Mouse (Mus musculus) CH12.LX (cell line): ENCODE measurements at regions not wholly inside any gene's neighbourhood (a gene's known extent, or its start where the extent isn't known, plus 50 kb on each side); places are given as distances from the start of the nearest gene placed in this dataset.

Experiments
- DNase-seq: peaks from one replicate; pipeline ENCODE4 v3.0.0-alpha.2; 2013; ENCODE audit errors: extremely low read depth
- H3K27ac ChIP-seq: 2 replicates; pipeline ENCODE4 v1.5.1; 2012; ENCODE audit warnings: low read depth, mild to moderate bottlenecking, control low read depth, moderate library complexity; ENCODE audit not compliant: insufficient read depth
- H3K27me3 ChIP-seq: replicated peaks from 2 replicates; pipeline ENCODE3; 2012; ENCODE audit warnings: inconsistent platforms
- H3K36me3 ChIP-seq, 2 experiments: replicated peaks in 1 of 2; 2 replicates each; pipeline versions ENCODE3 to v1.6.1; 2012; ENCODE audit warnings: inconsistent platforms in 1 of 2, low read length in 1 of 2, mild to moderate bottlenecking in 1 of 2, mixed read lengths in 1 of 2, moderate library complexity in 1 of 2; ENCODE audit not compliant: control insufficient read depth in 1 of 2, insufficient read depth in 1 of 2
- H3K4me1 ChIP-seq, 2 experiments: 2 replicates each; pipeline ENCODE4 v1.6.1; 2012; ENCODE audit warnings: inconsistent platforms in 1 of 2, moderate library complexity in 1 of 2; ENCODE audit not compliant: insufficient read depth in 2 of 2, control insufficient read depth in 1 of 2
- H3K4me2 ChIP-seq: 2 replicates; pipeline ENCODE4 v1.6.1; 2012; ENCODE audit warnings: low read depth, mild to moderate bottlenecking, control low read depth; ENCODE audit not compliant: poor library complexity, insufficient read depth, severe bottlenecking
- H3K4me3 ChIP-seq, 3 experiments: fragments of 150-350 bp in 1 of 3; sonication (generic) in 1 of 3; replicated peaks in 1 of 3; 2 replicates each; pipeline versions ENCODE3 to v1.5.1; 2011 to 2012; ENCODE audit warnings: low read depth in 2 of 3, low read length in 2 of 3, mild to moderate bottlenecking in 2 of 3, moderate library complexity in 2 of 3, control low read depth in 1 of 3, improper control_type of control experiment in 1 of 3, inconsistent platforms in 1 of 3, mixed read lengths in 1 of 3; ENCODE audit not compliant: poor library complexity in 1 of 3
- H3K79me2 ChIP-seq: replicated peaks from 2 replicates; pipeline ENCODE4 v1.6.1; 2012; ENCODE audit warnings: mild to moderate bottlenecking, moderate library complexity; ENCODE audit not compliant: control insufficient read depth, poor library complexity, insufficient read depth, severe bottlenecking; ENCODE audit errors: extremely low read depth
- H3K9ac ChIP-seq: 2 replicates; pipeline ENCODE4 v1.6.1; 2012; ENCODE audit warnings: low read depth, mild to moderate bottlenecking, control low read depth, moderate library complexity; ENCODE audit not compliant: insufficient read depth
- H3K9me3 ChIP-seq: replicated peaks from 2 replicates; pipeline ENCODE3; 2012; ENCODE audit warnings: low read length, inconsistent platforms, mixed read lengths
- CHD2 ChIP-seq: IDR thresholded peaks from 2 replicates; pipeline ENCODE4 v1.6.1; 2011; ENCODE audit warnings: low read length, improper control_type of control experiment
- CTCF ChIP-seq, 2 experiments: IDR thresholded peaks in 1 of 2; conservative IDR thresholded peaks in 1 of 2; 2 replicates each; pipeline ENCODE4 v1.5.1; 2011 to 2012; ENCODE audit warnings: low read depth in 2 of 2, low read length in 2 of 2, improper control_type of control experiment in 1 of 2, inconsistent platforms in 1 of 2, mild to moderate bottlenecking in 1 of 2, moderate library complexity in 1 of 2
- E2F4 ChIP-seq: IDR thresholded peaks from 2 replicates; pipeline ENCODE4 v1.6.1; 2011; ENCODE audit warnings: low read depth, low read length, improper control_type of control experiment; ENCODE audit not compliant: insufficient replicate concordance
- EP300 ChIP-seq: IDR thresholded peaks from 2 replicates; pipeline ENCODE4 v1.6.1; 2011; ENCODE audit warnings: low read length, improper control_type of control experiment
- GABPA ChIP-seq: IDR thresholded peaks from 2 replicates; pipeline ENCODE4 v1.6.1; 2012; ENCODE audit warnings: low read depth, low read length, improper control_type of control experiment, inconsistent platforms; ENCODE audit not compliant: insufficient replicate concordance
- HCFC1 ChIP-seq: IDR thresholded peaks from 2 replicates; pipeline ENCODE4 v1.6.1; 2012; ENCODE audit warnings: low read depth, mild to moderate bottlenecking, inconsistent platforms, low read length, improper control_type of control experiment
- IRF4 ChIP-seq: IDR thresholded peaks from 2 replicates; pipeline ENCODE4 v1.6.1; 2014; ENCODE audit warnings: low read depth, mild to moderate bottlenecking, inconsistent platforms, low read length, improper control_type of control experiment
- JUN ChIP-seq: IDR thresholded peaks from 2 replicates; pipeline ENCODE4 v1.6.1; 2011; ENCODE audit warnings: low read depth, mild to moderate bottlenecking, low read length, improper control_type of control experiment, moderate library complexity; ENCODE audit not compliant: insufficient read depth
- JUND ChIP-seq: conservative IDR thresholded peaks from 2 replicates; pipeline ENCODE4 v1.6.1; 2011; ENCODE audit warnings: low read depth, low read length, improper control_type of control experiment
- MAFK ChIP-seq: IDR thresholded peaks from 2 replicates; pipeline ENCODE4 v1.6.1; 2011; ENCODE audit warnings: low read length, improper control_type of control experiment; ENCODE audit not compliant: insufficient replicate concordance
- MAZ ChIP-seq: IDR thresholded peaks from 2 replicates; pipeline ENCODE4 v1.6.1; 2012; ENCODE audit warnings: low read depth, mild to moderate bottlenecking, inconsistent platforms, low read length, improper control_type of control experiment, moderate library complexity
- MEF2A ChIP-seq: IDR thresholded peaks from 2 replicates; pipeline ENCODE4 v1.6.1; 2014; ENCODE audit warnings: low read depth, mild to moderate bottlenecking, inconsistent platforms, low read length, improper control_type of control experiment, borderline replicate concordance
- MXI1 ChIP-seq: IDR thresholded peaks from 2 replicates; pipeline ENCODE4 v1.6.1; 2011; ENCODE audit warnings: mild to moderate bottlenecking, low read depth, low read length, improper control_type of control experiment
- MYC ChIP-seq: IDR thresholded peaks from 2 replicates; pipeline ENCODE4 v1.6.1; 2011; ENCODE audit warnings: low read depth, mild to moderate bottlenecking, improper control_type of control experiment, low read length
- NELFE ChIP-seq: IDR thresholded peaks from 2 replicates; pipeline ENCODE4 v1.6.1; 2011; ENCODE audit warnings: low read depth, low read length, improper control_type of control experiment
- NRF1 ChIP-seq: IDR thresholded peaks from 2 replicates; pipeline ENCODE4 v1.6.1; 2014; ENCODE audit warnings: low read depth, mild to moderate bottlenecking, inconsistent platforms, low read length, improper control_type of control experiment, moderate library complexity
- PAX5 ChIP-seq: IDR thresholded peaks from 2 replicates; pipeline ENCODE4 v1.6.1; 2012; ENCODE audit warnings: low read length, inconsistent platforms, mixed read lengths
- RCOR1 ChIP-seq: conservative IDR thresholded peaks from 2 replicates; pipeline ENCODE4 v1.6.1; 2012; ENCODE audit warnings: low read depth, mild to moderate bottlenecking, inconsistent platforms, low read length, improper control_type of control experiment
- SIN3A ChIP-seq: IDR thresholded peaks from 2 replicates; pipeline ENCODE4 v1.6.1; 2012; ENCODE audit warnings: low read length, improper control_type of control experiment, inconsistent platforms
- TBP ChIP-seq: conservative IDR thresholded peaks from 2 replicates; pipeline ENCODE4 v1.6.1; 2011; ENCODE audit warnings: low read depth, low read length, improper control_type of control experiment
- TCF12 ChIP-seq: IDR thresholded peaks from 2 replicates; pipeline ENCODE4 v1.6.1; 2014; ENCODE audit warnings: low read depth, mild to moderate bottlenecking, inconsistent platforms, low read length, improper control_type of control experiment
- UBTF ChIP-seq: IDR thresholded peaks from 2 replicates; pipeline ENCODE4 v1.6.1; 2012; ENCODE audit warnings: low read depth, mild to moderate bottlenecking, inconsistent platforms, low read length, improper control_type of control experiment, moderate library complexity
- ZKSCAN1 ChIP-seq: IDR thresholded peaks from 2 replicates; pipeline ENCODE4 v1.6.1; 2012; ENCODE audit warnings: low read depth, inconsistent platforms, low read length, improper control_type of control experiment, borderline replicate concordance
- dilution Hi-C: fragments of 300-500 bp; cut with MboI; formaldehyde crosslinking; loops from 2 replicates; pipeline ENCODE4 v1.14.3; 2020; ENCODE audit warnings: low sequenced_read_pairs; ENCODE audit not compliant: extremely low pct_unique_long_range_greater_than_20kb, extremely low pct_ligation_motif_present
- in situ Hi-C: fragments of 300-500 bp; cut with MboI; formaldehyde crosslinking; loops from 3 replicates; pipeline ENCODE4 v1.14.3; 2019; ENCODE audit warnings: low sequenced_read_pairs, low pct_ligation_motif_present, low pct_unique_long_range_greater_than_20kb, mixed read lengths

DNA sequence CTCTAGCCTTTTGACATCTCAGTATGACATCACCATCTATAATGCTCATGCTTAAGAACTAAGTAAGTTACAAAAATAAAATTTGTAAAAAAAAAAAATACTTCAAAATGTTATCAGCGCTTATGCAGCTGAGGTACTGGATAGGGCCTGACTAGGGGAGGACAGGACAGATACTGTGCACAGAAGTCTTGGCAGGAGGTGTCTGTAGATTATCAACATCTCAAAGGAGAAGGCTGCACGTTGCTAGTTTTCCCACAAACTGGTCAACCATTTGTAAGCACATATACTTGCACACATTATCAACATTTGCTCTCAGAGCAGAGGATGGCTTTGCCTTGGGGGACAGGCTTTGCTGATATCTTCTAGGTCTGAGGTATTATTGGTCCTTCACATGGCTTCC, 294.5 kb upstream of the Camk1g start:
- no peak overlapping the region for H3K27ac ChIP-seq
- dilution Hi-C loops, result no loop called here

GRCm38 (mm10) chr1:193663587-193663986, 293.5 kb upstream of the Camk1g start:
- no peaks in the 10 kb centered on the region for H3K36me3 ChIP-seq
- H3K9me3 ChIP-seq, result no peaks in the 10 kb centered on the region
- TF ChIP-seq NRF1 (no peak), MEF2A (no peak), ZKSCAN1 (no peak), E2F4 (no peak), UBTF (no peak), CHD2 (no peak), EP300 (no peak), IRF4 (no peak)
- TF ChIP-seq, all 38 proteins: peak for 0
- H3K27me3 ChIP-seq, result peaks cover 8% of the 10 kb centered on the region
- no peaks in the 10 kb centered on the region for H3K4me1 ChIP-seq
- no peak overlapping the region for H3K27ac ChIP-seq
- DNase-seq, result no peak
- H3K4me3 ChIP-seq, result no peak overlapping the region
- dilution Hi-C loops (no loop called here), in situ Hi-C loops (no loop called here)
- H3K4me2 ChIP-seq, result no peak overlapping the region
- H3K9ac ChIP-seq, result no peak overlapping the region
- no peaks in the 10 kb centered on the region for H3K79me2 ChIP-seq

More for the DNA sequence above, 294.5 kb upstream of the Camk1g start:
- Histone ChIP-seq H3K9me3 (no peaks in the 10 kb centered on the region), H3K4me3 (no peak overlapping the region), H3K4me1 (no peaks in the 10 kb centered on the region), H3K36me3 (no peaks in the 10 kb centered on the region), H3K79me2 (no peaks in the 10 kb centered on the region)
- DNase-seq, result no peak
- TF ChIP-seq HCFC1 (no peak), MAZ (no peak), JUN (no peak)
- TF ChIP-seq, all 38 proteins: peak for 0
- in situ Hi-C loops, result no loop called here
- Histone ChIP-seq H3K27me3 (peaks cover 8% of the 10 kb centered on the region), H3K9ac (no peak overlapping the region), H3K4me2 (no peak overlapping the region)

GRCm38 (mm10) chr1:193662166-193662890, 292.2 kb upstream of the Camk1g start:
- no peak overlapping the region for H3K27ac ChIP-seq
- no peaks in the 10 kb centered on the region for H3K9me3 ChIP-seq
- in situ Hi-C loops (no loop called here), dilution Hi-C loops (no loop called here)
- no peaks in the 10 kb centered on the region for H3K79me2 ChIP-seq
- H3K36me3 ChIP-seq, result no peaks in the 10 kb centered on the region
- no peaks in the 10 kb centered on the region for H3K4me1 ChIP-seq
- peaks cover 8% of the 10 kb centered on the region for H3K27me3 ChIP-seq
- TF ChIP-seq NELFE, result no peak
- no peak for TF ChIP-seq E2F4
- no peak for TF ChIP-seq JUN
- TF ChIP-seq GABPA, result no peak
- no peak for TF ChIP-seq JUND
- no peak for TF ChIP-seq TBP
- no peak for TF ChIP-seq ZKSCAN1
- TF ChIP-seq HCFC1, result no peak
- TF ChIP-seq RCOR1, result no peak
- TF ChIP-seq TCF12, result no peak
- no peak for TF ChIP-seq CTCF (conservative IDR thresholded peaks at IDR 0.05 in 1 of 2, IDR thresholded peaks at IDR 0.05 in 1 of 2; ENCODE audit: low read depth in 2 of 2, low read length in 2 of 2)
- no peak for TF ChIP-seq CHD2
- TF ChIP-seq MEF2A, result no peak
- TF ChIP-seq MYC, result no peak
- TF ChIP-seq SIN3A, result no peak
- no peak for TF ChIP-seq PAX5
- no peak for TF ChIP-seq MAFK
- TF ChIP-seq MXI1, result no peak
- no peak for DNase-seq
- H3K4me3 ChIP-seq, result no peak overlapping the region
- no peak overlapping the region for H3K4me2 ChIP-seq
- H3K9ac ChIP-seq, result no peak overlapping the region
